ENCODE assay signal across 9 mouse cellular contexts in the genomic region with DNA sequence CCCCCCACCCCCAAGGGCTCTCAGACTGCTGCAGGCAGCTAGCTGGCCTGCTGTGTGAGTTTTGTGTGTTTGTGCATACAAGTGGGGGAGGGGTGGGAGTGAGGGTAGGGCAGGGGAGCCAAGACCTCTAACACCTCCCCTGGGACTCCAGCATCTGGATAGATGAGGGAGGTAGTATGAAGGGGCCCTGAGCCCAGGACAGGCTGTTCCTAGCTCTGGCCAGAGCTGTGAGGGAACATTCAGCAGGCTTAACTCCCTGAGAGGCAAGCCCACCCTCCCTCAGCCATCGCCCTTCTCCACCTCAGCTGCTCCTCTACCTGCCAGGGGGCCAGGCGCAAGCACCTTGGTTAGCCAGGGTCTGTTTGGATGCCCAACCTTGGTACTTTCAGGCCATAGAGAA. TPM values are rescaled to one million over a fixed set of nuclear protein-coding genes. Genes with fewer than 3 reads are reported as not detected.
DNase-seq lines count a peak whose midpoint lies in the region; ATAC-seq and TF ChIP-seq lines count a peak whose summit lies in the region.
"Had no signal": no experiment of that assay in that cellular context is flagged by ENCODE, and none has a peak within 500 bp of the region (broad histone marks: within the 10 kb centered on the region; RNA-seq: fewer than 3 reads in every experiment).

No protein-coding gene starts in this region.

- no peaks in the 10 kb centered on the region for H3K36me3 ChIP-seq in midbrain, embryonic 10.5 days
- H3K36me3 ChIP-seq in midbrain, embryonic 15.5 days (replicated peaks), result no peaks in the 10 kb centered on the region
- H3K36me3 ChIP-seq in limb, embryonic 10.5 days, result no peaks in the 10 kb centered on the region; the same call in 1 of the 2 replicates
- no peaks in the 10 kb centered on the region for H3K36me3 ChIP-seq in testis, adult 2 months (ENCODE audit: control insufficient read depth, insufficient read depth, low read length)
- no peaks in the 10 kb centered on the region for H3K36me3 ChIP-seq in forebrain, embryonic 12.5 days (replicated peaks)

- H3K4me1 ChIP-seq in midbrain, embryonic 10.5 days, result peaks cover 47% of the 10 kb centered on the region
- H3K4me1 ChIP-seq in midbrain, embryonic 15.5 days, result no peaks in the 10 kb centered on the region; the same call in 1 of the 2 replicates
- peaks cover 51% of the 10 kb centered on the region for H3K4me1 ChIP-seq in limb, embryonic 10.5 days
- H3K4me1 ChIP-seq in testis, adult 2 months (ENCODE audit: control insufficient read depth, insufficient read depth, low read length), result peaks cover 17% of the 10 kb centered on the region
- H3K4me1 ChIP-seq in forebrain, embryonic 12.5 days, result peaks cover 22% of the 10 kb centered on the region

- no peak for TF ChIP-seq POLR2A in testis, adult 2 months (IDR thresholded peaks at IDR 0.05; ENCODE audit: control insufficient read depth, low read depth, low read length)

- no peak for TF ChIP-seq CTCF in testis, adult 2 months (IDR thresholded peaks at IDR 0.05; ENCODE audit: control insufficient read depth, insufficient read depth, insufficient replicate concordance, low read depth, low read length)

- H3K9ac ChIP-seq in midbrain, embryonic 15.5 days, result no peak overlapping the region
- no peak overlapping the region for H3K9ac ChIP-seq in forebrain, embryonic 12.5 days

- DNase-seq in adrenal gland, adult (ENCODE audit: inconsistent age in 2 of 2, low spot score in 1 of 2), result peak; percentile 26 to 50
- no peak for DNase-seq in adrenal gland, postnatal 4 days (ENCODE audit: low spot score in 2 of 2)
- DNase-seq in midbrain, embryonic 10.5 days (ENCODE audit: low spot score), result no peak
- no peak for DNase-seq in limb, embryonic 10.5 days (ENCODE audit: low spot score)
- DNase-seq in right cerebral cortex, postnatal 10 days (ENCODE audit: low spot score in 2 of 2), result no peak
- DNase-seq: cerebellum, postnatal 14 days had no signal

- H3K9me3 ChIP-seq in midbrain, embryonic 10.5 days (replicated peaks), result no peaks in the 10 kb centered on the region
- H3K9me3 ChIP-seq in midbrain, embryonic 15.5 days, result no peaks in the 10 kb centered on the region
- no peaks in the 10 kb centered on the region for H3K9me3 ChIP-seq in limb, embryonic 10.5 days (replicated peaks)
- H3K9me3 ChIP-seq in forebrain, embryonic 12.5 days, result no peaks in the 10 kb centered on the region

- WGBS in midbrain, embryonic 10.5 days, result 68% methylated on average over 2 of the region's 2 CpGs
- 94% methylated on average over 2 of the region's 2 CpGs for WGBS in midbrain, embryonic 15.5 days
- 77% methylated on average over 2 of the region's 2 CpGs for WGBS in limb, embryonic 10.5 days
- WGBS in forebrain, embryonic 12.5 days, result 93% methylated on average over 2 of the region's 2 CpGs

- ATAC-seq in midbrain, embryonic 15.5 days (replicated peaks), result no peak
- no peak for ATAC-seq in forebrain, embryonic 12.5 days (ENCODE audit: low FRiP score)

- no peak overlapping the region for H3K4me3 ChIP-seq in midbrain, embryonic 10.5 days
- H3K4me3 ChIP-seq in midbrain, embryonic 15.5 days, result no peak overlapping the region
- 0 out of 2 replicates have a peak overlapping the region, but pooled peaks have one; percentile 6 for H3K4me3 ChIP-seq in limb, embryonic 10.5 days
- H3K4me3 ChIP-seq in testis, adult 2 months (ENCODE audit: control insufficient read depth, low read depth, low read length), result peak overlapping the region; percentile 79
- H3K4me3 ChIP-seq in forebrain, embryonic 12.5 days (replicated peaks), result no peak overlapping the region

- no peak overlapping the region for H3K4me2 ChIP-seq in midbrain, embryonic 15.5 days
- H3K4me2 ChIP-seq in forebrain, embryonic 12.5 days, result no peak overlapping the region

- H3K27ac ChIP-seq in midbrain, embryonic 10.5 days (replicated peaks), result peak overlapping the region; percentile 60
- H3K27ac ChIP-seq in midbrain, embryonic 15.5 days, result no peak overlapping the region
- peak overlapping the region; percentile 81 for H3K27ac ChIP-seq in limb, embryonic 10.5 days
- H3K27ac ChIP-seq in testis, adult 2 months (ENCODE audit: control insufficient read depth, insufficient read depth, low read depth, low read length), result no peak overlapping the region; the same call in 1 of the 2 replicates
- no peak overlapping the region for H3K27ac ChIP-seq in forebrain, embryonic 12.5 days

- no peaks in the 10 kb centered on the region for H3K27me3 ChIP-seq in midbrain, embryonic 10.5 days (ENCODE audit: low read depth, poor library complexity, severe bottlenecking)
- H3K27me3 ChIP-seq in midbrain, embryonic 15.5 days (replicated peaks), result no peaks in the 10 kb centered on the region
- no peaks in the 10 kb centered on the region for H3K27me3 ChIP-seq in limb, embryonic 10.5 days (ENCODE audit: low read depth, poor library complexity, severe bottlenecking)
- no peaks in the 10 kb centered on the region for H3K27me3 ChIP-seq in testis, adult 2 months (ENCODE audit: control insufficient read depth, insufficient read depth, low read length)
- no peaks in the 10 kb centered on the region for H3K27me3 ChIP-seq in forebrain, embryonic 12.5 days

RNA-seq across cellular contexts. Expression of a gene that starts 15.0 kb away (rescaled TPM):
- total RNA-seq in adrenal gland, postnatal 4 days (2021), result 10 to 100 TPM; 35.2 to 38.8 TPM
- polyA plus RNA-seq in midbrain, embryonic 10.5 days (2016; fragmentation: Nextera tagmentation; extraction: Ambion mirVana), result 54.7 and 56.1 TPM in 2 replicates
- 30.6 and 32.0 TPM in 2 replicates for polyA plus RNA-seq in midbrain, embryonic 15.5 days (2015; fragmentation: Nextera tagmentation; extraction: Ambion mirVana)
- polyA plus RNA-seq in limb, embryonic 10.5 days (2016; fragmentation: Nextera tagmentation; extraction: Ambion mirVana), result 56.8 and 67.3 TPM in 2 replicates
- polyA plus RNA-seq in testis, adult 2 months (2012; rRNA removed), result 11.6 and 12.5 TPM in 2 replicates
- 32.4 and 35.6 TPM in 2 replicates for polyA plus RNA-seq in forebrain, embryonic 12.5 days (2016; fragmentation: Nextera tagmentation; extraction: Ambion mirVana)

RNA-seq across cellular contexts. Expression of a gene that starts 59.9 kb away (rescaled TPM):
- 10 to 100 TPM; 30.2 to 34.7 TPM for total RNA-seq in adrenal gland, postnatal 4 days (2021)
- 6.4 and 9.9 TPM in 2 replicates for polyA plus RNA-seq in midbrain, embryonic 10.5 days (2016; fragmentation: Nextera tagmentation; extraction: Ambion mirVana)
- polyA plus RNA-seq in midbrain, embryonic 15.5 days (2015; fragmentation: Nextera tagmentation; extraction: Ambion mirVana), result 12.3 and 14.2 TPM in 2 replicates
- 9.9 and 17.0 TPM in 2 replicates for polyA plus RNA-seq in limb, embryonic 10.5 days (2016; fragmentation: Nextera tagmentation; extraction: Ambion mirVana)
- polyA plus RNA-seq in testis, adult 2 months (2012; rRNA removed), result 2.7 TPM in 2 replicates
- 12.3 and 14.2 TPM in 2 replicates for polyA plus RNA-seq in forebrain, embryonic 12.5 days (2016; fragmentation: Nextera tagmentation; extraction: Ambion mirVana)

Comparison
In these comparisons a context has a peak if more than half of its experiments do, and no peak if none do; other contexts are left out.
1. DNase-seq: peak in adrenal gland, adult (2 of 2); none in adrenal gland, postnatal 4 days (0 of 2), midbrain, embryonic 10.5 days (single experiment), limb, embryonic 10.5 days (single experiment) and right cerebral cortex, postnatal 10 days (0 of 2).
2. H3K27ac ChIP-seq: peak in midbrain, embryonic 10.5 days (single experiment) and limb, embryonic 10.5 days (single experiment); none in midbrain, embryonic 15.5 days (single experiment), testis, adult 2 months (single experiment) and forebrain, embryonic 12.5 days (single experiment).
3. H3K4me3 ChIP-seq: peak in limb, embryonic 10.5 days (single experiment) and testis, adult 2 months (single experiment); none in midbrain, embryonic 10.5 days (single experiment), midbrain, embryonic 15.5 days (single experiment) and forebrain, embryonic 12.5 days (single experiment).